Mouse (Mus musculus): ENCODE results near the gene Ptprd. TPM values are rescaled to one million over a fixed set of nuclear protein-coding genes. Genes with fewer than 3 reads are reported as not detected.

Gene Ptprd
- polyA plus RNA-seq, 1 experiment from 2014 or later, result 66.9 TPM

DNA sequence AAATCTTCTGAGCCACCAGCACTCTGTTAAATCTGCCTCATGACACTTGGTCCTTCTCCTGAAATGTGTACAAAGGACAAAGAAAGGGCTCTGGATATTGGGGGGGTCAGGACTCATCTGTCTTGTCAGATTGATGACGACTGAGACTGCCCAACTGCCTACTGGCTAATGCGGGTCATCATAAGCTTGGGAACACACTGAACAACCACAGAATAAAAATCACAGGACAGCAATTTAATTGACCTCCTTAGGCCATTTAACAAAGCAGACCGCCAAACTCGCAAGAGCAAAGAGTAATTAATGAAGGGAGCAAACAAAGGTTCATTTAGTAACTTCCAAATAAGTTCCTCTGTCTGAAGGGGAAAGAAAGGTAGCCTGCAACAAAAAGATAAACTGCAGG is 2215.9 kb downstream of the Ptprd start:
- Histone ChIP-seq H3K36me3 (no peaks in the 10 kb centered on the region), H3K9me3 (no peaks in the 10 kb centered on the region), H3K4me3 (no peak overlapping the region), H3K4me1 (no peaks in the 10 kb centered on the region), H3K9ac (no peak overlapping the region), H3K27me3 (replicated peaks) (no peaks in the 10 kb centered on the region), H3K27ac (no peak overlapping the region), H3K4me2 (replicated peaks) (no peak overlapping the region)
- no peak for ATAC-seq (ENCODE audit: low FRiP score, low read depth)
- 39% methylated on average over 4 of the region's 4 CpGs for WGBS

DNA sequence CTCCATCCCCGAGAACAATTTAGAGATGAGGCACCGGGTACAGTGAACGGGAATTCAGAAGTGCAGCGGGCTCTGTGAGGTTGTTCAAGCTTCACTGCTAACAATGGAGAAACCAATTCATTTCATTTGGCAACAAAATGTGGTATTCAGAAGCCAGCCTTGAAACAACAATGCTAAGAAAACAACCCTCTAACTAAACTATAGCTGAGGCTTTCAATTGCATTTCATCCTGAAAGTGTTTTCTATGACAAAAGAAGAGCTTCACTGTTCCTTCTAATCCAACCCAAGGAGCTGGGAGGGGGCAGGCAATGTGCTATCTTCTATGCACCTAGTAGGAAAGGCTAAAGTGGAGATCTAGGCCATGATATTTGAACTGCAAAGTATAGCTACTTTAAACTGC is 2217.2 kb downstream of the Ptprd start:
- Histone ChIP-seq H3K9ac (no peak overlapping the region), H3K4me2 (replicated peaks) (no peak overlapping the region), H3K27ac (no peak overlapping the region), H3K4me1 (no peaks in the 10 kb centered on the region), H3K36me3 (no peaks in the 10 kb centered on the region), H3K9me3 (no peaks in the 10 kb centered on the region), H3K27me3 (replicated peaks) (no peaks in the 10 kb centered on the region), H3K4me3 (no peak overlapping the region)
- no peak for ATAC-seq (ENCODE audit: low FRiP score, low read depth)
- 63% methylated on average over 4 of the region's 4 CpGs for WGBS

DNA sequence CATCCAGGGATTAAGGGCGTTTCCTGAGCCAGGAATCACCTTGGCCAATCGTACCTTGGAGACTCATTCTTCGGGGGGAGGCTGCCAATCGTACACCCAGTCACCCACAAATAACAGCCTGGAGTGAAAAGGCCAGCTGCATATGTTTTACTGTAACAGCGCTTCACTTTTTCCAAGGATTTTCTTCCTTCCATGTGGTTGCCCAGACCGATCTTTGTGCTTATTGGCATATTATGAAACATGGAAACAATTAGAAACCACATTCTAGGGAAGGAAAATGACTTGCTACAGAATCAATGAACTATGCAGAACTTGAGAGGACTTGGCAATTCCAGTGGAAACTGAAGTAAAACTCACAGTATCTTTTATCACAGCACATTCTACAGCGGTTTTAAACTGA is 2218.7 kb downstream of the Ptprd start:
- no peak for ATAC-seq (ENCODE audit: low FRiP score, low read depth)
- no peaks in the 10 kb centered on the region for H3K9me3 ChIP-seq
- no peak overlapping the region for H3K9ac ChIP-seq
- no peaks in the 10 kb centered on the region for H3K27me3 ChIP-seq (replicated peaks)
- H3K4me3 ChIP-seq, result no peak overlapping the region
- no peaks in the 10 kb centered on the region for H3K4me1 ChIP-seq
- no peak overlapping the region for H3K4me2 ChIP-seq (replicated peaks)
- no peak overlapping the region for H3K27ac ChIP-seq
- no peaks in the 10 kb centered on the region for H3K36me3 ChIP-seq
- 86% methylated on average over 7 of the region's 7 CpGs for WGBS

DNA sequence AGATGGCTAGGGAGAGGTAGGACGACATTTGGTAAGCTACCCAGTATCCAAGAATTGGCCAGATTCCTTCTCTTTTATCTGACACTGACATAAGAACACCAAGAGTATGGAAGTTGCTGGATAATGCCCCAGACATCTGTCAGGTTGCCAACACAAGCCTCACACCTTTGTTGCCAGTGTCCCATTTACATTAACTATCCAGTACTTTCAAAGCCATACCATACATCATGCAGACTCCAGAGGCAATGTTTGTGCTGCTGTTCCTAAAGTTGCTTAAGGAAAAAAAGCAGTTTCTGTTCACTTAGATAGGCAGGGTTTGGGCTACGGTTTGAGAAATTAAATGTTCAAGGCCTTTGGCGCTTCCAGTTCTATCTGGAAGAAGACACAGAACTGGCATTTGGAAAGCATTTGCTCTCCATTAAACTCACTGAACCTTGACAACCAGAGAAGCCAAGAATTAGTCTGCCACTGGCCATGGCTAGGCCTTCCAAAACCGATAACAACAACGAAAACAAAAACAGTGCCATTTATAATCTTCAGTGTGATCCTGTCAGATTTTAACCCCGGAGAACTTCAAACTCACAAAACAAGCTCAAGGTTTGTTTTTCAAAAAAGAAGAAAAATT is 2220.0 kb downstream of the Ptprd start:
- Histone ChIP-seq H3K27ac (no peak overlapping the region), H3K4me3 (no peak overlapping the region), H3K36me3 (no peaks in the 10 kb centered on the region), H3K4me2 (replicated peaks) (no peak overlapping the region), H3K9me3 (no peaks in the 10 kb centered on the region), H3K9ac (no peak overlapping the region), H3K4me1 (no peaks in the 10 kb centered on the region), H3K27me3 (replicated peaks) (no peaks in the 10 kb centered on the region)
- no peak for ATAC-seq (ENCODE audit: low FRiP score, low read depth)
- 86% methylated on average over 6 of the region's 6 CpGs for WGBS

DNA sequence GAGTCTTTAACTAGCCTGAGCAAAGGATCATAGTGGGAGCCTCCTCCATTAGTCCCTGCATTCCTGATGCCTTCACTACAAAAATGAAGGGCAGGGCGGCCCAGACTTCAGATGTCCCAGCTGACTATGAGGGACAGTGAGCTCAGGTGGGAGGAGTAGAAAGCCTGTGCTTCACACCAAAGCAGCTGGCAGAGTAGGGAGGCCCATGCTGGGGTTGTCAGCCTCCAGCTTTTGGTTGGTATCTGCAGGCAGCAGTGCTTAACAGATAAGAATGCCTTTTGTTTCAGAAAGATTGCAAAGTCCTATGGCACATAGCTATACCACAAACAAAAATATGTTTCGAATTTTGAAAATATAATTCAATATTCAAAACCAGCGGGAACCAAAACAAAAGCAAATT is 2237.0 kb downstream of the Ptprd start:
- Histone ChIP-seq H3K4me1 (no peaks in the 10 kb centered on the region), H3K4me2 (replicated peaks) (no peak overlapping the region), H3K4me3 (no peak overlapping the region), H3K9me3 (no peaks in the 10 kb centered on the region), H3K27me3 (replicated peaks) (no peaks in the 10 kb centered on the region), H3K9ac (no peak overlapping the region), H3K36me3 (no peaks in the 10 kb centered on the region), H3K27ac (no peak overlapping the region)
- no peak for ATAC-seq (ENCODE audit: low FRiP score, low read depth)
- WGBS, result 85% methylated on average over 3 of the region's 3 CpGs

DNA sequence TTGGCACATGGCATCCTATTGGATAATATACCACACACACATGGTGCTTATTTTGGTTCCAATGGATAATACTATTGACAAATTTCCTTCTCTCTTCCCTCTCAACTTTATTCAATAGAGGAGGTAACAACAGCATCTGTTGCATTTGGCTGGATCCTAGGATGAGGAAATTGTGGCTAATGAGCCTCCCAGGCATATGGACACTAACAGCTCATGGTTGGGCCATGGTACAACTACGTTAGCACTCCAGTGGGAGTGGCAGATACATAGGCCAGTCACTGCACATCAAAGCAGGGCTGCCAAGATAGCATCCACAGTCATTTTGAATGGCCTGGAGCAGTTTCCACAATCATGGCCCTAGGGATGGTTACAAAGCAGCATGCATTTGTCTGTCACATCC is 2238.4 kb downstream of the Ptprd start:
- Histone ChIP-seq H3K4me2 (replicated peaks) (no peak overlapping the region), H3K9me3 (no peaks in the 10 kb centered on the region), H3K36me3 (no peaks in the 10 kb centered on the region), H3K4me3 (no peak overlapping the region), H3K4me1 (no peaks in the 10 kb centered on the region), H3K27ac (no peak overlapping the region), H3K9ac (no peak overlapping the region), H3K27me3 (replicated peaks) (no peaks in the 10 kb centered on the region)
- no peak for ATAC-seq (ENCODE audit: low FRiP score, low read depth)
- 82% methylated on average over 1 of the region's 1 CpGs for WGBS

DNA sequence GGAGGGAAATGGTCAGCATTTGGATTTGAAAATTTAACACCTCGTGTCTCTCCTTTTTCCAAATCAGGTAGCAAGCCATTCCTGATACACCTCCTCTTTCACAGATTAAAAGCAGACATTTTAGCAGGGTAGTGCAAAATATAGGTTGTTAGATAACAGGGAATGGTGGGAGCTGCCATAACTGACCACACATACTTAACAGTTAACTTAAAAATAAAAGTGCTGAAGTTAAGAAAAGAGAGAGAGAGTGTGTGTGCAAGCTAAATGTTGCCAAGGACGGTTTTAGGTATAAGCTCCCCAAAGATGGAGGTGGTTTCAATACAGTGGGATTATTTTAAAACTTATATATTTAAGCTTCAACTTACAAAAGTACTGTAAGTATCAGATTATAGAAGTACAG is 2241.8 kb downstream of the Ptprd start:
- Histone ChIP-seq H3K4me1 (no peaks in the 10 kb centered on the region), H3K9ac (no peak overlapping the region), H3K27ac (no peak overlapping the region), H3K9me3 (no peaks in the 10 kb centered on the region), H3K27me3 (replicated peaks) (no peaks in the 10 kb centered on the region), H3K4me2 (replicated peaks) (no peak overlapping the region), H3K4me3 (no peak overlapping the region), H3K36me3 (no peaks in the 10 kb centered on the region)
- no peak for ATAC-seq (ENCODE audit: low FRiP score, low read depth)
- WGBS, result 86% methylated on average over 2 of the region's 2 CpGs

DNA sequence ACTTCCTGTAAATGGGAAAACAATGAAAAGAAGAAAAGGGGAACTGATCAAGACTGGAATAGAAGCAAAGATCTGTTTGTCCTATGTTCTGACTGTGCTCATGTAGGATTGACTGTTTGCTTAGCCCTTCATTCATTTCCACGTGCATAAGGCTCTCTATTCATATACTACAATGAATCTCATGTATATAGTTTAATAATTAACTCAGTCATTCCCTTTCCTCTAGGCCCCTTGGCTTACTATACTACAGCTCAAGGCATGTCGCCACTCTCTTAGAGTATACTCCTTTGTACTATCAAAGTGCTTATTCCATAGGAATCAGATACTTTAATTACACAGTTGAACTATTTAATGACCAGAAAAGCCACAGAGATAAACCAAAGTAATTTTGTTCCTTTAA is 2243.1 kb downstream of the Ptprd start:
- H3K27ac ChIP-seq, result no peak overlapping the region
- no peaks in the 10 kb centered on the region for H3K27me3 ChIP-seq (replicated peaks)
- ATAC-seq (ENCODE audit: low FRiP score, low read depth), result no peak
- no peak overlapping the region for H3K9ac ChIP-seq
- 81% methylated on average over 2 of the region's 2 CpGs for WGBS
- no peaks in the 10 kb centered on the region for H3K9me3 ChIP-seq
- H3K4me1 ChIP-seq, result no peaks in the 10 kb centered on the region
- no peak overlapping the region for H3K4me2 ChIP-seq (replicated peaks)
- no peaks in the 10 kb centered on the region for H3K36me3 ChIP-seq
- no peak overlapping the region for H3K4me3 ChIP-seq

DNA sequence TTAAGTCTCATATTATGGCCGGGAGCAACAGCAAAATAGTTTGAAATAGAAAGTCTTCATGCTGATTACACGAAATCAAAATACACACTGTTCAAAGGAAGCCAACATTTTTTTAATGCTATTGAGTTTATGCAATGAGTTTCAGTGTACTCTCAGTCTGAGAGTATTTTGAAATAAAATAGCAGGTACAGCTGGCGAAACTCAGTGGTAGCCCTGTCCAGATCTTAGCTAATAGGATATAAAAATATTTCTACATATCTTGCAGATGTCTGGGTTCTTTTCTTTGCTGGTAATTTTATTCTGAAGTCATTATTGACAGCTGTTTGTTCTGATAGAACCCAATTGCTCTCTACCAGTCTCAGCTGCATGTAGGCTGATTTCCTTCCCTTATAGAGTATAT is 2246.0 kb downstream of the Ptprd start:
- Histone ChIP-seq H3K4me2 (replicated peaks) (no peak overlapping the region), H3K27ac (no peak overlapping the region), H3K9ac (no peak overlapping the region), H3K4me3 (no peak overlapping the region), H3K9me3 (no peaks in the 10 kb centered on the region), H3K27me3 (replicated peaks) (no peaks in the 10 kb centered on the region), H3K36me3 (no peaks in the 10 kb centered on the region), H3K4me1 (no peaks in the 10 kb centered on the region)
- no peak for ATAC-seq (ENCODE audit: low FRiP score, low read depth)
- WGBS, result 85% methylated on average over 3 of the region's 3 CpGs

DNA sequence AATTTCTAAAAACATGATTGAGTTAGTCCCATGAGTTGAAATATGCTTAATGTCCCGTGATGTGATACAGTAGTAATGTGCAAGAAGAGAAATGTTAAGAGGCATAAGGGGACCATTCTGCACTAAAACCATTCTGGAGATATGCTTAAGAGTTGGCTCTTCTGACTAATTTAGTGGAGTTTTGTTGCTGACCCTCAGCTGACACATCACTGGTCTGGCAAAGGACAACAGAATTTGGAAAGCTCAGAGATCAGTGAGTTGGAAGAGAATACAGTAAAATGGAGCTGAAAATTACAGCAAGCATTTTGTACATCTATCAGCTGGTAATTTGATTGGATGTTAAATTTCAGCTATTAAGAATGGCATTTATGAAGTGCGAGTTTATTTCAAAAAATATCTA is 2248.8 kb downstream of the Ptprd start:
- Histone ChIP-seq H3K9me3 (no peaks in the 10 kb centered on the region), H3K9ac (no peak overlapping the region), H3K27ac (no peak overlapping the region), H3K36me3 (no peaks in the 10 kb centered on the region), H3K4me3 (no peak overlapping the region), H3K4me1 (no peaks in the 10 kb centered on the region), H3K27me3 (replicated peaks) (no peaks in the 10 kb centered on the region), H3K4me2 (replicated peaks) (no peak overlapping the region)
- WGBS, result 90% methylated on average over 2 of the region's 2 CpGs
- ATAC-seq (ENCODE audit: low FRiP score, low read depth), result no peak

DNA sequence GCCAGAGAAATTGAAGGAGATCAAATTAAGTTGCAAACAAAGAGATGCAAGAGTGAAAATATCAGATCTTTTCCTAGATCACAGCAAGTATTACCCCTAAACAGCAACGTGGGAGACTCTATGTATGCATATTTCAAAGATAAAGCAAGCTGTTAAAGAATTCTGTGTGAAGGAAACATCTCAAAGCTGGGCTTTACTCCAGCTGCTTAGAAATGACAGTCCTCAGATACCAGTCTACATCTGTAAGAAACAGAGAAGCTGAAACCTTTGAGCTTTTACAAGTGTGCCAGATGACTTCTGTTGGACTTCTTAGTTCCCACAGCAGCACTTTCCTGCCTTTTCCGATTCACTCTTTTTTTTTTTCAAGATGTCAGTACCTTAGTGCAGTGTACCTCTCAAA is 2249.9 kb downstream of the Ptprd start:
- H3K9ac ChIP-seq, result no peak overlapping the region
- H3K27me3 ChIP-seq (replicated peaks), result no peaks in the 10 kb centered on the region
- no peaks in the 10 kb centered on the region for H3K9me3 ChIP-seq
- ATAC-seq (ENCODE audit: low FRiP score, low read depth), result no peak
- H3K36me3 ChIP-seq, result no peaks in the 10 kb centered on the region
- no peak overlapping the region for H3K27ac ChIP-seq
- no peak overlapping the region for H3K4me3 ChIP-seq
- WGBS, result 82% methylated on average over 2 of the region's 2 CpGs
- H3K4me2 ChIP-seq (replicated peaks), result no peak overlapping the region
- no peaks in the 10 kb centered on the region for H3K4me1 ChIP-seq

DNA sequence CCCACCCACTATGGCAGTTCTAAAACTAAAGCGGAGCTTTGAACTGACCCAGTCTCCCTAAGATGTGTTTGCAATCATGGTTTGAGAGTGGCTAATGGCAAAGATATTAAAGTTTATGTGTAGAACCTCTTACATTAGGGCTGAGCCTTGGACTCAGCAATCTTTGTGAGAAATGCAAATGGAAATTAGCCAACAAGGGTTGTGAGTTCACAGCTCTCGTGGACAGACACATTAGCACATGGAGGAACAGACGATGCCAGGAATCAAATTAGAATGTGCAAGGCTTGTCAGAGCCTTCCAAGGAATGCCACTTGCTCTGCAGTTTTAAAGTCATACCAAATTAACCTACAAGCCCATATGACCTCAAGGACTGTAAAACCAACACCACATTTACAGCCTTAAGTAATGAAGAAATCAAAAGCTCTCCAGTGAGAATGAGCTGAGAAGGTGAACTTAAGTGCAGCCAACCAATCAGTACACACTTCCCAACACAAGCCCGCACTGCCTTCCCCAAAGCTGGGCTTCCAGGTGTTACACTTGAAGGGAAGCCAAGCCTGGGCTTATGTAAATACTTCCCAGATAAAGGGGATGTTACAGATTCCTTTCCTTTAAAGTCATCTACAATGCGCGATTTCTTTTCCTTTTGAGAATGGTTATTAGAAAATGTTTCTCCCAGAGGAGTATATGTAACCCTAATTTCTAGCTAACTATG is 2258.3 kb downstream of the Ptprd start:
- H3K9ac ChIP-seq, result no peak overlapping the region
- H3K27me3 ChIP-seq (replicated peaks), result no peaks in the 10 kb centered on the region
- no peak for ATAC-seq (ENCODE audit: low FRiP score, low read depth)
- H3K4me1 ChIP-seq, result no peaks in the 10 kb centered on the region
- peaks cover 10% of the 10 kb centered on the region; the same call in 1 of the 2 replicates for H3K36me3 ChIP-seq
- no peak overlapping the region for H3K27ac ChIP-seq
- H3K4me3 ChIP-seq, result no peak overlapping the region
- no peak overlapping the region for H3K4me2 ChIP-seq (replicated peaks)
- H3K9me3 ChIP-seq, result no peaks in the 10 kb centered on the region
- 84% methylated on average over 6 of the region's 6 CpGs for WGBS

DNA sequence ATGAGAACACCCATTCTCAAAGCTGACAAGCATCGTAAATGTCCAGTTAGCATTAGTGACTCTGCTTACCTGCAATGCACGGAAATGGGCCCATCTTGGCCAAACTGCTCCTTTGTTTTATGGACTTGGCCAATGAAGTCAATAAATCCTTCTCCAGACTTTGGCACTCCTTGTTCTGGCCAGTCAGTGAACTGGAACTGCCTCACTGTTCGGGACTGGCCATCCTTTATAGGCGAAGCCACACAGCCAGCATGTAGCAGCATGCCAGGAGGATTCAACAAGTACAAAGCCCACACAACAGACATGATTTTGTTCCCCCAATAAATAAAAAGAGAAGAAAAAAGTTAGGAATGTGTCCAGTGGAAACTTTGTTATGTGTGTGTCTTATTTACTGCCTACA is 2261.2 kb downstream of the Ptprd start:
- no peaks in the 10 kb centered on the region for H3K4me1 ChIP-seq
- 46% methylated on average over 4 of the region's 4 CpGs for WGBS
- no peaks in the 10 kb centered on the region for H3K27me3 ChIP-seq (replicated peaks)
- no peak overlapping the region for H3K4me3 ChIP-seq
- H3K36me3 ChIP-seq, result peaks cover 10% of the 10 kb centered on the region; the same call in 1 of the 2 replicates
- no peak overlapping the region for H3K27ac ChIP-seq
- H3K9me3 ChIP-seq, result no peaks in the 10 kb centered on the region
- H3K4me2 ChIP-seq (replicated peaks), result no peak overlapping the region
- ATAC-seq (ENCODE audit: low FRiP score, low read depth), result no peak
- H3K9ac ChIP-seq, result no peak overlapping the region

All from neural tube, embryonic 12.5 days (tissue).